Mouse (Mus musculus) left cerebral cortex, adult 2 months (tissue): ENCODE results near the gene Gm13199. TPM values are rescaled to one million over a fixed set of nuclear protein-coding genes. Genes with fewer than 3 reads are reported as not detected.

Experiments used
- DNase-seq, 2 experiments: peaks; one replicate each; pipeline ENCODE4 v3.0.0; 2021 to 2022; ENCODE audit warnings: low spot score in 2 of 2, mixed read lengths in 1 of 2; ENCODE audit errors: extremely low spot score in 1 of 2
- H3K27ac ChIP-seq: fragments of 200-600 bp; 2 replicates; pipeline ENCODE4 v1.8.1; 2022
- H3K4me3 ChIP-seq: fragments of 200-600 bp; 2 replicates; pipeline ENCODE4 v1.8.1; 2022
- CTCF ChIP-seq: fragments of 200-600 bp; IDR thresholded peaks from 2 replicates; pipeline ENCODE4 v1.8.1; 2022; ENCODE audit warnings: antibody characterized with exemption, mild to moderate bottlenecking, moderate library complexity
- intact Hi-C: fragments of 180-260 bp; cut with DNase I; formaldehyde crosslinking; loops from one replicate; pipeline ENCODE4 v1.15.1; 2025
- total RNA-seq, 2 experiments: library from RNA; stranded (reverse); gene quantifications; 2 replicates each; pipeline ENCODE4 v1.2.3; 2021

Gene Gm13199
- total RNA-seq, 2 experiments from 2014 or later = 2.4 to 3.2 TPM

DNA sequence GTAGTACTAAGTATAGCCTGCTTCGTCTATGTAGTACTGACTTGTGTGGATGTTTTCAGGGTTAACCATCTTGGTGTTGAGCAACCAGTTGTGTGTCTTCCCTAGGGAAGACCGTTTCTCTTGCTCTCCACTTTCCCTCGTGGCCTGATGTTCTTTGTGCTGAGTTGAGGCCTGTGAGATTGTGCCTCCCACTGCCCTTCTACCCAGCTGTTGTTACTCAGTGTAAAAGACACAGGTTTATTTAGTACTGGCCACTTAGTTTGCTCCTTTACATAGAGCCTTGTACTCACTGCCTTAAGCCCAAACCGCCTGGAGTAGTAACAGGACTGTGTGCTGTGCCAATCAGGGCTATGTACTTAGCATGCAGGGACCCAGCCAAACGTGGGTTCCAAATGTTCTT is 10.9 kb downstream of the Gm13199 start:
- intact Hi-C loops = no loop called here
- Histone ChIP-seq H3K4me3 (no peak overlapping the region), H3K27ac (no peak overlapping the region)
- no peak for TF ChIP-seq CTCF
- DNase-seq = no peak

DNA sequence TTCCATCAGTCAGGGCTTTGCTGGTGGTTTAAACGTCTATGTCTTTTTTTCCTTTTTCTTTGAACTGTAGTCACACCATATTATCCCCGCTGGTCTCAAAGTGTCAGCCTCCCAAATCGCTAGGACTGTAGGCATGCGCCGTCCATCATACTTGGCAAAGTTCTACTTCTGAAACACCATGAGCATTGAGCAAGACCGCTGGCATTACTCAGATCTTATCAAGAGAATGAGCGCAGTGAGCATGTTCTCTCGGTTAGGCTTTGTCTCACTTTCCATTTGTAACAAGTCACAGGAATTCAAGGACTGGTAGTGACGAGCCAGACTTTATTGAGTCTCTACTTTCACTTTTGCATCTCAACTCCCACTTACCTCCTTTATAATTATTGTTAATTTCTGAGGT is 11.6 kb downstream of the Gm13199 start:
- no peak for TF ChIP-seq CTCF
- H3K27ac ChIP-seq = no peak overlapping the region
- no peak overlapping the region for H3K4me3 ChIP-seq
- intact Hi-C loops = no loop called here
- no peak for DNase-seq

DNA sequence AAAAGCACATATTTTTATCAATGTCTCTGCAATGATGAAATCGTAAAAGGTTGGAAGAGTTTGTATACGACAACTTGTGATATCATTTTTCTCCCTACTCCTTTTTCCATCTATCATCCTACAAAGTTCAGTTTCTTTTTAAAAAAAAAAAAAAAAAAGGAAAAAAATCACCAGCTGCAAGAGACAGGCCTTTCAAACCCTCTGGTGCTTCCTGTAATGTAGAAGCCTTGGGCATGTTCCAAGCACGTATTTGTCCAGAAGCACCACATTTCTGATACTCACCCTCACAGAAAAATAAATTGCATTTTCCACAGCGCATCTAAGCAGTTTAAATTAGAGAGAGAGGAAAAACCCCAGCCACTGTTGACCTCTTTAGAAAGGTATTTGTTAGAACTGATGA is 16.9 kb downstream of the Gm13199 start:
- Histone ChIP-seq H3K4me3 (peak overlapping the region; percentile 93), H3K27ac (no peak overlapping the region; the same call in none of the 2 replicates)
- TF ChIP-seq CTCF = no peak
- DNase-seq = no peak
- intact Hi-C loops = no loop called here

DNA sequence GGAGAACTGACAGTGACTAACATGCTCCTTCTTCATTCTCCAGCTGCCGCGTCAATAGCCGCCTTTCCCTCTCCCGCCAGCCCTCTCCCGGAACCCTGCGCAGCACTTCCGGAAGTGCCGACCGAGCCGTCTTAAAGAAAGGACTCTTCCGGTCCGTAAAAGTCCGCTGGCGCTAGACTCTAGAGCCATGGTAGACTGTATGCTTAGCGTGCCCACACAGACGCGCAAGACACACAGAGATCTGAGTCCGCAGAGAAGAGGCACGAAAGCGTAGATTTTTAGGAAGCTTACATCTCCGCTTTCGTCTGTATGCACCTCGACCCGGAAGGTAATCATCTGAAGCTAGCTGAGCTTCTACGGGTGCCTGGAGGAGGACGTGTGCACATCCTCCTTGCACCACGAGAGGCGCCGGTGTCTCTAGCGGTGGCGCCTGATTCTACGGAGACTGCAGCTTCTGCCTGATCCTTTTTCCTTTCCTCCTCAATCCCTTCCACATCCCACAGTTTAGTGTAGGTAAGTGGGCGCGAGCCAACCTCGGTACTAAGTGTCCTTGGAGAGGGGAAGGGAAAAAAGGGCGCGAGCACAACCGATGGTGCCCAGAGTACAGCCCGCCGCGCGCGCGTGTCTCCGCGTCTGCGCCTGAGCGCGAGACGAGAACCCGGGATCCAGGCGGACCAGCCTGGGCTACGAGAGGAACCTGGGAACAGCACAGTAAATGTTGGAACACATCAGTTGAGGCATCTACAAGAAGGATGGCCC is 17.7 kb downstream of the Gm13199 start, which contains the start of the genes Nudt5 and Cdc123:
Gene Nudt5, plus strand, starts transcription at position 147 of the 759 bp plus-strand sequence.
Gene Cdc123, minus strand, starts transcription at position 292 of the 759 bp plus-strand sequence.
- peak; percentile 82 to 90 for DNase-seq
- H3K4me3 ChIP-seq = peak within 1 kb of the TSS; percentile 93
- peak within 1 kb of the TSS; percentile 94 for H3K27ac ChIP-seq
- intact Hi-C loops = no loop called here
- peak; percentile 88 for TF ChIP-seq CTCF

DNA sequence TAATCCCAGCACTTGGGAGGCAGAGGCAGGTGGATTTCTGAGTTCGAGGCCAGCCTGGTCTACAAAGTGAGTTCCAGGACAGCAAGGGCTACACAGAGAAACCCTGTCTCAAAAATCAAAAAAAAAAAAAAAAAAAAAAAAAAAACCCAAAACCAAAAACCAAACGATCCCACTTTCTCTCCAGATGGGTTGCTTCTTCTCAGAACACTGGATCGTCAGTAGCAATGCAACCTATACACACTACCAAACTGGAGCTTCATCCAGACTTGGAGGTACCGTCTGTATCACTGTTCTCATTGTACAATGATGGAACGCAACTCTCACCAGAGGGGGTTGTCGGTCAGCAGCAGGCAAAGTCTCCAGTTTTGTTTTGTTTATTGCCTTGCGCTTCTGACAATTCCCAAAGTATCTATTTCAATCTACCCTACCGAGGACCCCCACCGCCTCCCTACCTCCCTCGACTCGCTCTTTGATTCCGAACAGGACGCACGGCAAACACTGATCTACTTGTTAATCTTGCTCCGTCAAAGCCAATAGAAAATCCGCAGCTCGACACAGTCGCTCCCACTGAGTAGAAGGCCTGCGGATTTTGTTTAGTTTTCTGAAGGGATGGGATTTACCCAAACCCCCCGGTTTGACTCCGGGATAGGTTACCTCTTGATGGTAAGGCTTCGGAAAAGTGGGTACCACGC is 18.4 kb downstream of the Gm13199 start:
- intact Hi-C loops = no loop called here
- DNase-seq = no peak

DNA sequence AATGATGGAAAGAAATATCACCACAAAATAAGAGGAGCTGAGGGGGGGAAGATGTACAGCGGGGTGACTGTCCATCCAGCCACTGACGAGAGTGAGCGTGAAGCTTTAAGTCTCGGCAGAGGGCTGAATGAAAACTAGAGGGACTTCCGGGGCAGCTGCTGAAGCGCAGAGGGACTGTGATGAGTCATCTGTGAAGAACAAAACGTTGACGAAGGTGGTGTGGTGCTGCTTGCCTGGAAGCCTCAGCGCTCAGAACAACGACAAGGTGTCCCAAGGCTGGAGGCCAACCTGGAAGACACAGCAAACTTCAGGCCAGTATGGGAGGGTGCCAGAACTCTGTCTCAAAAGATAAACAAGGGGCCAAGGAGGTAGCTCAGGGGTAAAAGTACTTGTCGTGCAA is 21.9 kb downstream of the Gm13199 start:
- H3K4me3 ChIP-seq = no peak overlapping the region
- intact Hi-C loops = no loop called here
- TF ChIP-seq CTCF = no peak
- H3K27ac ChIP-seq = no peak overlapping the region
- DNase-seq = no peak

More for the DNA sequence above, 18.4 kb downstream of the Gm13199 start:
- H3K4me3 ChIP-seq = peak overlapping the region; percentile 93
- TF ChIP-seq CTCF = no peak
- peak overlapping the region; percentile 94 for H3K27ac ChIP-seq

DNA sequence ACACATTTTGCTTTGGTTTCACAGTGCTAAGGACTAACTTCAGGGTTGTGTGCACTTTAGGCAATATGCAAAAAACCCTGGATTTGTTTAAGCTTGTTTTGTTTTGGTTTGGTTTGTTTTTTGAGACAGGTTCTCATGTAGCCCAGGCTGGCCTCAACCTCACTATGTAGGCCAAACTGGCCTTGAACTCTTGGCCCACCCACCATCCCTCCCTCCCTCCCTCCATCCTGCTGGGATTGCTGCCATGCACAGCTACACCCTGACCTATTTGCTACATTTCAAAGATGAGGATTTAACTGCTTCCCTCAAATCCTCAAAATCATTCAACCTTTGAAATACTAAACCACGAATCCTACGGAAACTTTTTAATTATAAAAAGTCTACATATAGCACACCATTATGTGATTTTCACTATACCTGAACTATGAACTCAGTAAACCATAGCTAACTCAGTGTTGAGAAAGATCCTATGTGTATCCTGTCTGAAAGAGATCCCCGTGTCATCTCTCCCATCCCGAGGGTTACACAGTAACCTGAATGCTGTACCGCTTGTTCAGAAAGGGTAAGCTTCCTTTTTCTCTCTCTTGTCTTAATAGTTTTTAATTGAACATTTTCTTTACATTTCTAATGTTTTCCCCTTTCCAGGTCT is 37.3 kb downstream of the Gm13199 start:
- H3K4me3 ChIP-seq = no peak overlapping the region
- no peak overlapping the region for H3K27ac ChIP-seq
- no peak for DNase-seq
- TF ChIP-seq CTCF = no peak
- intact Hi-C loops = no loop called here

DNA sequence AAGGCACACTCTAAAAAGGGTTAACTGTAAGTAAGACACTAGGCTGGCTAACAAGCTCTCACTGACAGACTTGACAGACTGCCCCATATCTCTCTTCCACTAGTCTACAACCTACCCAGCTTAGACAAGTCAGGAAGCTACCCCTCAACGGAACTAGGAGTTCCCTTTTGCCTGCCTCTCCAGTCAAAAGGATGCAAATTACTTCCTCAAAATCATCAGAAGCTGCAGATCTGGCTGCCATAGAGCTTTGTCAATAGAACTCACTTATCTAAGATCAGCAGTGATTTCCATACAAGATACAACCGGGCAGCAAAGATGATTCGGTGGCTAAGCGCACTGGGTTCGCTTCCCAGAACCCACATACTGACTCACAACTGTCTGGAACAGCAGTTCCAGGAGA is 38.0 kb downstream of the Gm13199 start:
- no peak overlapping the region for H3K4me3 ChIP-seq
- no peak for DNase-seq
- intact Hi-C loops = loop anchor here (5.0 kb wide), 1 partner anchor 742 kb away; no protein-coding TSS in a partner anchor
- no peak for TF ChIP-seq CTCF
- no peak overlapping the region for H3K27ac ChIP-seq

DNA sequence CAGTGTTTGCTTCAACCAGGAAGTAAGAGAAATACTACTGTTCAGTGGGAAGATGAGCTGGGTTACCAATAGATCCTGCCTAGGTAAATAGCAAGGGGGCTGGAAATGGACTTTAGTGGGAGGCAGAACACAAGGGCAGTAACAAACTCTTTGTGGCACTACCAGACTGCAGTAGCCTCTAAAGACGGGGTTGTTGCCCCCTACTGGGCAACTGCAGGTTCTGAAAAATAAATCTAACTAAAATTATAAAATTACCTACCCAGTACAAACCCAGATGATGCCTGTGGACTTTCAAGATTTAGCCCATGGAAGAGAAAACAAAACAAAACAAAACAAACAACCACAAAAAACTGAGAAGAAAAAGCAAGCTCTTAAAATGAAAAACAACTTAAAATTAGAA is 38.5 kb downstream of the Gm13199 start:
- intact Hi-C loops = loop anchor here (5.0 kb wide), 1 partner anchor 742 kb away; no protein-coding TSS in a partner anchor
- TF ChIP-seq CTCF = peak; percentile 62
- Histone ChIP-seq H3K27ac (no peak overlapping the region), H3K4me3 (no peak overlapping the region)
- no peak for DNase-seq

DNA sequence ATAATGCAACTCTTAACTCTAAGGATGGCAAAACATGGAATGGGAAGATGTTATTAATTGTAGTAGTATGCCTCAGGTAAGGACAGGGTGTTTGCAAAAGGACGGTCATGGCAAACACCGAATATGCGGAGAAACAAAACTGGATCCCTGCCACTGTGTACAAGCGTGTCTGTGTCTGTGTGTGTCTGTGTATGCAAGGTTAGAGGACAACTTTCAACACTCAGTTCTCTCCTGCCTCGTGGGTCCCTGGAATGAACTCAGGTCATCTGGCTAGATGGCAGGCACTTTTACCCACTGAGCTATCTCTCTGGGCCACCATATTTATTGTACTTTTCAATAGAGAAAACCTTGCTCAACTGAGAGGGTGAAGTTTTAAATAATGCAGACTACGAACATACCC is 40.3 kb downstream of the Gm13199 start:
- H3K27ac ChIP-seq = no peak overlapping the region
- intact Hi-C loops = loop anchor here (5.0 kb wide), 1 partner anchor 740 kb away; no protein-coding TSS in a partner anchor
- H3K4me3 ChIP-seq = no peak overlapping the region
- TF ChIP-seq CTCF = no peak
- DNase-seq = no peak

DNA sequence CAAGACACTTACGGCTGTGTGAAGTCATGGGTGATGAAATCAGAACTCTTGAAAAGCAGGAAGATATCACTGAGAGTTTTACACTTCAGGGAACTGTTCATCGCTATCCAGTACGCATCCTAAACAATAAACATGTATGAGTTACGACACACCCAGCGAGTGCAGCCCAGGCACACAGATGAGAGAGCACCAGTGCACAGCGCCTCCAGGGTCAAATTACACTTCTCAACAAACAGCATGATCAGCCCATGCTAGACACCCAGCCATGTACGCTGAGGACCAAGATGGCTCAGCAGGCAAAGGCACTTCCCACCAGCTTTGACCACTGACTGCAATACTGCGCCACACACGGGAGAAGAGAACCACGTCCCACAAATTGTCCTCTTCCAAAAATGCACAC is 41.5 kb downstream of the Gm13199 start:
- Histone ChIP-seq H3K27ac (no peak overlapping the region), H3K4me3 (no peak overlapping the region)
- DNase-seq = no peak
- TF ChIP-seq CTCF = no peak
- intact Hi-C loops = loop anchor here (5.0 kb wide), 1 partner anchor 739 kb away; no protein-coding TSS in a partner anchor

Other genes with a start within 250 kb of the Gm13199 start
- gene Camk1d, start 148.4 kb downstream of the Gm13199 start, total RNA-seq = 100 to 1,000 TPM; 129 to 132 TPM
- 10 to 100 TPM; 20.4 to 21.1 TPM for gene Nudt5, start 17.9 kb downstream of the Gm13199 start, total RNA-seq
- gene Cdc123, start 17.8 kb downstream of the Gm13199 start, total RNA-seq = 100 to 1,000 TPM; 148 to 155 TPM
- 100 to 1,000 TPM in 1 of 2 experiments, 10 to 100 TPM in 1; 98.1 to 104 TPM for gene Sec61a2, start 32.5 kb upstream of the Gm13199 start, total RNA-seq
- gene Dhtkd1, start 79.9 kb upstream of the Gm13199 start, total RNA-seq = 10 to 100 TPM; 10.5 to 13.2 TPM
- gene Upf2, start 88.5 kb upstream of the Gm13199 start, total RNA-seq = 10 to 100 TPM; 43.9 to 44.1 TPM